Mouse (Mus musculus): ENCODE measurements around the gene Tfap4.
A peak's percentile ranks its signal among the peaks of the same experiment; 100 is the strongest.

The Tfap4 gene

GRCm38 (mm10) chr16:4520673-4521072 is 39.0 kb downstream of the Tfap4 start:
- DNase-seq (ENCODE audit: low spot score in 2 of 2): no peak

- no peak for DNase-seq (ENCODE audit: low spot score in 2 of 2)
Observed at GRCm38 (mm10) chr16:4519825-4520224, 39.8 kb downstream of the Tfap4 start.

- no peak for DNase-seq (ENCODE audit: low spot score in 2 of 2)
Observed at GRCm38 (mm10) chr16:4519157-4519556, 40.5 kb downstream of the Tfap4 start.

GRCm38 (mm10) chr16:4517906-4518305 is 41.7 kb downstream of the Tfap4 start:
- no peak for DNase-seq (ENCODE audit: low spot score in 2 of 2)

GRCm38 (mm10) chr16:4514383-4514782 is 45.3 kb downstream of the Tfap4 start:
- no peak for DNase-seq (ENCODE audit: low spot score in 2 of 2)

GRCm38 (mm10) chr16:4512661-4513438 is 46.8 kb downstream of the Tfap4 start:
- DNase-seq (ENCODE audit: low spot score in 2 of 2): peak; percentile 24 to 32

GRCm38 (mm10) chr16:4511371-4511770 is 48.3 kb downstream of the Tfap4 start:
- no peak for DNase-seq (ENCODE audit: low spot score in 2 of 2)

GRCm38 (mm10) chr16:4506181-4506580 is 53.5 kb downstream of the Tfap4 start:
- DNase-seq (ENCODE audit: low spot score in 2 of 2): no peak

GRCm38 (mm10) chr16:4503495-4503894 is 56.2 kb downstream of the Tfap4 start:
- no peak for DNase-seq (ENCODE audit: low spot score in 2 of 2)

GRCm38 (mm10) chr16:4502568-4502967 is 57.1 kb downstream of the Tfap4 start:
- no peak for DNase-seq (ENCODE audit: low spot score in 2 of 2)

- no peak for DNase-seq (ENCODE audit: low spot score in 2 of 2)
Observed at GRCm38 (mm10) chr16:4501703-4502102, 58.0 kb downstream of the Tfap4 start.

- DNase-seq (ENCODE audit: low spot score in 2 of 2): no peak
Observed at GRCm38 (mm10) chr16:4500598-4501385, 58.9 kb downstream of the Tfap4 start.

- no peak for DNase-seq (ENCODE audit: low spot score in 2 of 2)
Observed at GRCm38 (mm10) chr16:4497762-4498607, 61.7 kb downstream of the Tfap4 start.

- no peak for DNase-seq (ENCODE audit: low spot score in 2 of 2)
Observed at GRCm38 (mm10) chr16:4496470-4496869, 63.2 kb downstream of the Tfap4 start.

- peak; percentile 38 to 43 for DNase-seq (ENCODE audit: low spot score in 2 of 2)
Observed at GRCm38 (mm10) chr16:4495861-4496260, 63.8 kb downstream of the Tfap4 start.

Measured in thymus, postnatal 10 days (tissue).